9 mouse cellular contexts compared by ENCODE assay signal in genomic region chr10:112002544-112003215, GRCm38 (mm10). TPM values are rescaled to one million over a fixed set of nuclear protein-coding genes. Genes with fewer than 3 reads are reported as not detected.
A peak's percentile ranks its signal among the peaks of the same experiment; 100 is the strongest.
DNase-seq lines count a peak whose midpoint lies in the region; ATAC-seq lines count a peak whose summit lies in the region.
"Had no signal": no experiment of that assay in that cellular context is flagged by ENCODE, and none has a peak within 500 bp of the region (broad histone marks: within the 10 kb centered on the region; RNA-seq: fewer than 3 reads in every experiment).

Gene Glipr1 (minus strand): TSS chr10:112002631.

- ATAC-seq in limb, embryonic 11.5 days (ENCODE audit: insufficient number of reproducible peaks, low FRiP score, low TSS enrichment, low read depth), result no peak

- no peak within 1 kb of the TSS for H3K4me3 ChIP-seq in limb, embryonic 11.5 days (ENCODE audit: low read depth, low read length)
- H3K4me3 ChIP-seq in limb, embryonic 10.5 days, result no peak within 1 kb of the TSS
- H3K4me3 ChIP-seq: limb, embryonic 12.5 days had no signal

- H3K9ac ChIP-seq in limb, embryonic 11.5 days (ENCODE audit: low read length), result no peak within 1 kb of the TSS
- H3K9ac ChIP-seq: limb, embryonic 12.5 days had no signal

- H3K4me1 ChIP-seq in limb, embryonic 11.5 days (ENCODE audit: control insufficient read depth, insufficient read depth, low read length), result no peaks in the 10 kb centered on the region
- H3K4me1 ChIP-seq in limb, embryonic 10.5 days, result peaks cover 6% of the 10 kb centered on the region

- no peaks in the 10 kb centered on the region for H3K36me3 ChIP-seq in limb, embryonic 11.5 days (ENCODE audit: control insufficient read depth, insufficient read depth, low read length)
- H3K36me3 ChIP-seq in limb, embryonic 10.5 days, result no peaks in the 10 kb centered on the region
- H3K36me3 ChIP-seq: limb, embryonic 12.5 days had no signal

- H3K27ac ChIP-seq in limb, embryonic 11.5 days (replicated peaks; ENCODE audit: low read depth, low read length), result no peak within 1 kb of the TSS
- H3K27ac ChIP-seq in limb, embryonic 10.5 days, result no peak within 1 kb of the TSS
- H3K27ac ChIP-seq: limb, embryonic 12.5 days had no signal

- DNase-seq in limb, embryonic 11.5 days (ENCODE audit: low spot score), result peak; percentile 8
- no peak for DNase-seq in limb, embryonic 10.5 days (ENCODE audit: low spot score)
- DNase-seq in kidney, postnatal 36 days, result peak; percentile 72 to 75
- DNase-seq in monocyte, adult 2 months (ENCODE audit: low read depth in 1 of 2, low spot score in 2 of 2), result peak; percentile 55 to 58
- DNase-seq in thymus, postnatal 4 days, result peak; percentile 45
- no peak for DNase-seq in left cerebral cortex, postnatal 10 days (ENCODE audit: extremely low spot score in 1 of 2, low spot score in 2 of 2)
- no peak for DNase-seq in urinary bladder, postnatal 14 days (ENCODE audit: low spot score)
- no peak for DNase-seq in left cerebral cortex, adult 9 months (ENCODE audit: low spot score in 2 of 2)

- no peak within 1 kb of the TSS for H3K4me2 ChIP-seq in limb, embryonic 11.5 days (ENCODE audit: low read depth, severe bottlenecking)
- H3K4me2 ChIP-seq: limb, embryonic 12.5 days had no signal

- WGBS in limb, embryonic 11.5 days, result 51% methylated on average over 9 of the region's 9 CpGs
- WGBS in limb, embryonic 10.5 days, result 65% methylated on average over 9 of the region's 9 CpGs

- no peaks in the 10 kb centered on the region for H3K9me3 ChIP-seq in limb, embryonic 11.5 days (ENCODE audit: control insufficient read depth, low read length)
- H3K9me3 ChIP-seq in limb, embryonic 10.5 days (replicated peaks), result no peaks in the 10 kb centered on the region
- H3K9me3 ChIP-seq: limb, embryonic 12.5 days had no signal

- no peaks in the 10 kb centered on the region for H3K27me3 ChIP-seq in limb, embryonic 11.5 days (ENCODE audit: control insufficient read depth, insufficient read depth, low read length)
- H3K27me3 ChIP-seq in limb, embryonic 10.5 days (ENCODE audit: low read depth, poor library complexity, severe bottlenecking), result no peaks in the 10 kb centered on the region
- H3K27me3 ChIP-seq: limb, embryonic 12.5 days had no signal

- intact Hi-C loops in left cerebral cortex, postnatal 10 days (cut with DNase I), result no loop called here

RNA-seq across cellular contexts. Expression of gene Glipr1, which starts in this region (rescaled TPM):
- 1.5 and 1.7 TPM in 2 replicates for polyA plus RNA-seq in limb, embryonic 11.5 days (2014; fragmentation: Nextera tagmentation; extraction: Ambion mirVana)
- 0.78 and 1.2 TPM in 2 replicates for polyA plus RNA-seq in limb, embryonic 10.5 days (2016; fragmentation: Nextera tagmentation; extraction: Ambion mirVana)
- 1 to 10 TPM; 1.1 to 1.8 TPM for total RNA-seq in left cerebral cortex, postnatal 10 days (2021)

Comparison
In these comparisons a context has a peak if more than half of its experiments do, and no peak if none do; other contexts are left out.
1. DNase-seq: peak in limb, embryonic 11.5 days (single experiment), kidney, postnatal 36 days (2 of 2), monocyte, adult 2 months (2 of 2) and thymus, postnatal 4 days (single experiment); none in limb, embryonic 10.5 days (single experiment), left cerebral cortex, postnatal 10 days (0 of 2), urinary bladder, postnatal 14 days (single experiment) and left cerebral cortex, adult 9 months (0 of 2).